Mouse (Mus musculus) CH12.LX (cell line): Measurements from ENCODE around the gene Frmd4a. TPM values are rescaled to one million over a fixed set of nuclear protein-coding genes. Genes with fewer than 3 reads are reported as not detected.

Source experiments
- DNase-seq: peaks from one replicate; pipeline ENCODE4 v3.0.0-alpha.2; 2013; ENCODE audit errors: extremely low read depth
- H3K27ac ChIP-seq: 2 replicates; pipeline ENCODE4 v1.5.1; 2012; ENCODE audit warnings: low read depth, mild to moderate bottlenecking, control low read depth, moderate library complexity; ENCODE audit not compliant: insufficient read depth
- H3K27me3 ChIP-seq: replicated peaks from 2 replicates; pipeline ENCODE3; 2012; ENCODE audit warnings: inconsistent platforms
- H3K36me3 ChIP-seq, 2 experiments: replicated peaks in 1 of 2; 2 replicates each; pipeline versions ENCODE3 to v1.6.1; 2012; ENCODE audit warnings: inconsistent platforms in 1 of 2, low read length in 1 of 2, mild to moderate bottlenecking in 1 of 2, mixed read lengths in 1 of 2, moderate library complexity in 1 of 2; ENCODE audit not compliant: control insufficient read depth in 1 of 2, insufficient read depth in 1 of 2
- H3K4me1 ChIP-seq, 2 experiments: 2 replicates each; pipeline ENCODE4 v1.6.1; 2012; ENCODE audit warnings: inconsistent platforms in 1 of 2, moderate library complexity in 1 of 2; ENCODE audit not compliant: insufficient read depth in 2 of 2, control insufficient read depth in 1 of 2
- H3K4me2 ChIP-seq: 2 replicates; pipeline ENCODE4 v1.6.1; 2012; ENCODE audit warnings: low read depth, mild to moderate bottlenecking, control low read depth; ENCODE audit not compliant: poor library complexity, insufficient read depth, severe bottlenecking
- H3K4me3 ChIP-seq, 3 experiments: fragments of 150-350 bp in 1 of 3; sonication (generic) in 1 of 3; replicated peaks in 1 of 3; 2 replicates each; pipeline versions ENCODE3 to v1.5.1; 2011 to 2012; ENCODE audit warnings: low read depth in 2 of 3, low read length in 2 of 3, mild to moderate bottlenecking in 2 of 3, moderate library complexity in 2 of 3, control low read depth in 1 of 3, improper control_type of control experiment in 1 of 3, inconsistent platforms in 1 of 3, mixed read lengths in 1 of 3; ENCODE audit not compliant: poor library complexity in 1 of 3
- H3K79me2 ChIP-seq: replicated peaks from 2 replicates; pipeline ENCODE4 v1.6.1; 2012; ENCODE audit warnings: mild to moderate bottlenecking, moderate library complexity; ENCODE audit not compliant: control insufficient read depth, poor library complexity, insufficient read depth, severe bottlenecking; ENCODE audit errors: extremely low read depth
- H3K9ac ChIP-seq: 2 replicates; pipeline ENCODE4 v1.6.1; 2012; ENCODE audit warnings: low read depth, mild to moderate bottlenecking, control low read depth, moderate library complexity; ENCODE audit not compliant: insufficient read depth
- H3K9me3 ChIP-seq: replicated peaks from 2 replicates; pipeline ENCODE3; 2012; ENCODE audit warnings: low read length, inconsistent platforms, mixed read lengths
- BHLHE40 ChIP-seq: IDR thresholded peaks from 2 replicates; pipeline ENCODE4 v1.6.1; 2011; ENCODE audit warnings: mild to moderate bottlenecking, low read depth, low read length, improper control_type of control experiment
- CHD2 ChIP-seq: IDR thresholded peaks from 2 replicates; pipeline ENCODE4 v1.6.1; 2011; ENCODE audit warnings: low read length, improper control_type of control experiment
- CTCF ChIP-seq, 2 experiments: IDR thresholded peaks in 1 of 2; conservative IDR thresholded peaks in 1 of 2; 2 replicates each; pipeline ENCODE4 v1.5.1; 2011 to 2012; ENCODE audit warnings: low read depth in 2 of 2, low read length in 2 of 2, improper control_type of control experiment in 1 of 2, inconsistent platforms in 1 of 2, mild to moderate bottlenecking in 1 of 2, moderate library complexity in 1 of 2
- ELF1 ChIP-seq: IDR thresholded peaks from 2 replicates; pipeline ENCODE4 v1.6.1; 2014; ENCODE audit warnings: low read depth, mild to moderate bottlenecking, inconsistent platforms, low read length, improper control_type of control experiment
- ETS1 ChIP-seq: conservative IDR thresholded peaks from 2 replicates; pipeline ENCODE4 v1.6.1; 2012; ENCODE audit warnings: low read depth, mild to moderate bottlenecking, inconsistent platforms, low read length, improper control_type of control experiment, moderate library complexity
- GABPA ChIP-seq: IDR thresholded peaks from 2 replicates; pipeline ENCODE4 v1.6.1; 2012; ENCODE audit warnings: low read depth, low read length, improper control_type of control experiment, inconsistent platforms; ENCODE audit not compliant: insufficient replicate concordance
- HCFC1 ChIP-seq: IDR thresholded peaks from 2 replicates; pipeline ENCODE4 v1.6.1; 2012; ENCODE audit warnings: low read depth, mild to moderate bottlenecking, inconsistent platforms, low read length, improper control_type of control experiment
- IRF4 ChIP-seq: IDR thresholded peaks from 2 replicates; pipeline ENCODE4 v1.6.1; 2014; ENCODE audit warnings: low read depth, mild to moderate bottlenecking, inconsistent platforms, low read length, improper control_type of control experiment
- JUN ChIP-seq: IDR thresholded peaks from 2 replicates; pipeline ENCODE4 v1.6.1; 2011; ENCODE audit warnings: low read depth, mild to moderate bottlenecking, low read length, improper control_type of control experiment, moderate library complexity; ENCODE audit not compliant: insufficient read depth
- JUND ChIP-seq: conservative IDR thresholded peaks from 2 replicates; pipeline ENCODE4 v1.6.1; 2011; ENCODE audit warnings: low read depth, low read length, improper control_type of control experiment
- MAFK ChIP-seq: IDR thresholded peaks from 2 replicates; pipeline ENCODE4 v1.6.1; 2011; ENCODE audit warnings: low read length, improper control_type of control experiment; ENCODE audit not compliant: insufficient replicate concordance
- MEF2A ChIP-seq: IDR thresholded peaks from 2 replicates; pipeline ENCODE4 v1.6.1; 2014; ENCODE audit warnings: low read depth, mild to moderate bottlenecking, inconsistent platforms, low read length, improper control_type of control experiment, borderline replicate concordance
- MXI1 ChIP-seq: IDR thresholded peaks from 2 replicates; pipeline ENCODE4 v1.6.1; 2011; ENCODE audit warnings: mild to moderate bottlenecking, low read depth, low read length, improper control_type of control experiment
- MYC ChIP-seq: IDR thresholded peaks from 2 replicates; pipeline ENCODE4 v1.6.1; 2011; ENCODE audit warnings: low read depth, mild to moderate bottlenecking, improper control_type of control experiment, low read length
- NELFE ChIP-seq: IDR thresholded peaks from 2 replicates; pipeline ENCODE4 v1.6.1; 2011; ENCODE audit warnings: low read depth, low read length, improper control_type of control experiment
- POLR2A ChIP-seq: IDR thresholded peaks from 2 replicates; pipeline ENCODE4 v1.6.1; 2011; ENCODE audit warnings: low read depth, mild to moderate bottlenecking, improper control_type of control experiment, low read length
- POLR2AphosphoS2 ChIP-seq: IDR thresholded peaks from 2 replicates; pipeline ENCODE4 v1.6.1; 2011; ENCODE audit warnings: low read depth, low read length, improper control_type of control experiment
- RAD21 ChIP-seq: IDR thresholded peaks from 2 replicates; pipeline ENCODE4 v1.6.1; 2011; ENCODE audit warnings: low read depth, mild to moderate bottlenecking, low read length, improper control_type of control experiment, moderate library complexity
- RCOR1 ChIP-seq: conservative IDR thresholded peaks from 2 replicates; pipeline ENCODE4 v1.6.1; 2012; ENCODE audit warnings: low read depth, mild to moderate bottlenecking, inconsistent platforms, low read length, improper control_type of control experiment
- SIN3A ChIP-seq: IDR thresholded peaks from 2 replicates; pipeline ENCODE4 v1.6.1; 2012; ENCODE audit warnings: low read length, improper control_type of control experiment, inconsistent platforms
- SMC3 ChIP-seq: IDR thresholded peaks from 2 replicates; pipeline ENCODE4 v1.6.1; 2011; ENCODE audit warnings: low read depth, low read length, improper control_type of control experiment
- UBTF ChIP-seq: IDR thresholded peaks from 2 replicates; pipeline ENCODE4 v1.6.1; 2012; ENCODE audit warnings: low read depth, mild to moderate bottlenecking, inconsistent platforms, low read length, improper control_type of control experiment, moderate library complexity
- USF1 ChIP-seq: IDR thresholded peaks from 2 replicates; pipeline ENCODE4 v1.6.1; 2014; ENCODE audit warnings: low read depth, mild to moderate bottlenecking, inconsistent platforms, low read length, improper control_type of control experiment
- USF2 ChIP-seq: conservative IDR thresholded peaks from 2 replicates; pipeline ENCODE4 v1.6.1; 2011; ENCODE audit warnings: low read depth, low read length, improper control_type of control experiment
- ZKSCAN1 ChIP-seq: IDR thresholded peaks from 2 replicates; pipeline ENCODE4 v1.6.1; 2012; ENCODE audit warnings: low read depth, inconsistent platforms, low read length, improper control_type of control experiment, borderline replicate concordance
- ZNF384 ChIP-seq: IDR thresholded peaks from 2 replicates; pipeline ENCODE4 v1.6.1; 2012; ENCODE audit warnings: low read depth, low read length, improper control_type of control experiment, inconsistent platforms
- dilution Hi-C: fragments of 300-500 bp; cut with MboI; formaldehyde crosslinking; loops from 2 replicates; pipeline ENCODE4 v1.14.3; 2020; ENCODE audit warnings: low sequenced_read_pairs; ENCODE audit not compliant: extremely low pct_unique_long_range_greater_than_20kb, extremely low pct_ligation_motif_present
- in situ Hi-C: fragments of 300-500 bp; cut with MboI; formaldehyde crosslinking; loops from 3 replicates; pipeline ENCODE4 v1.14.3; 2019; ENCODE audit warnings: low sequenced_read_pairs, low pct_ligation_motif_present, low pct_unique_long_range_greater_than_20kb, mixed read lengths
- polyA plus RNA-seq: library from polyadenylated mRNA; unstranded; fragments of >175 nt; gene quantifications from 2 replicates; pipeline ENCODE4 v1.2.1, GENCODE M21; 2012; ENCODE audit warnings: low read depth; ENCODE audit not compliant: insufficient read length
- total RNA-seq, 2 experiments: library from RNA; depleted of rRNA; stranded (reverse); fragments of 300-350 nt in 1 of 2; fragments of >200 nt in 1 of 2; gene quantifications; 2 replicates each; pipeline ENCODE4 v1.2.3; 2012 to 2014

Frmd4a gene
- total and polyA plus RNA-seq, 3 experiments = 0.13 to 2.0 (median 0.32) TPM

- Histone ChIP-seq H3K4me2 (no peak overlapping the region), H3K4me3 (no peak overlapping the region)
- no peak for TF ChIP-seq GABPA
- TF ChIP-seq NELFE = no peak
- no peak for TF ChIP-seq ELF1
- no peak for TF ChIP-seq MXI1
- TF ChIP-seq SIN3A = no peak
- TF ChIP-seq BHLHE40 = no peak
- TF ChIP-seq MEF2A = no peak
- TF ChIP-seq UBTF = no peak
- no peak for TF ChIP-seq USF2
- TF ChIP-seq CHD2 = no peak
- TF ChIP-seq USF1 = no peak
- no peak for TF ChIP-seq ETS1
- TF ChIP-seq MYC = no peak
- no peak for TF ChIP-seq ZKSCAN1
- no peak for TF ChIP-seq JUN
- TF ChIP-seq IRF4 = no peak
- TF ChIP-seq CTCF (conservative IDR thresholded peaks at IDR 0.05 in 1 of 2, IDR thresholded peaks at IDR 0.05 in 1 of 2; ENCODE audit: low read depth in 2 of 2, low read length in 2 of 2) = no peak
- no peak for TF ChIP-seq RAD21
- TF ChIP-seq MAFK = no peak
These were observed 527.7 kb downstream of the Frmd4a start for GRCm38 (mm10) chr2:4545261-4545660.

GRCm38 (mm10) chr2:4547003-4547662, 529.6 kb downstream of the Frmd4a start:
- Histone ChIP-seq H3K79me2 (no peaks in the 10 kb centered on the region), H3K9me3 (no peaks in the 10 kb centered on the region), H3K27me3 (no peaks in the 10 kb centered on the region), H3K4me3 (no peak overlapping the region), H3K4me1 (no peaks in the 10 kb centered on the region), H3K27ac (no peak overlapping the region), H3K4me2 (no peak overlapping the region), H3K36me3 (no peaks in the 10 kb centered on the region), H3K9ac (no peak overlapping the region)
- in situ Hi-C loops (no loop called here), dilution Hi-C loops (no loop called here)
- TF ChIP-seq CTCF (conservative IDR thresholded peaks at IDR 0.05 in 1 of 2, IDR thresholded peaks at IDR 0.05 in 1 of 2; ENCODE audit: low read depth in 2 of 2, low read length in 2 of 2) (no peak), HCFC1 (no peak), ETS1 (no peak), ZNF384 (no peak), CHD2 (no peak), IRF4 (no peak), POLR2AphosphoS2 (no peak), NELFE (no peak), ZKSCAN1 (no peak), MEF2A (no peak), RCOR1 (no peak), GABPA (no peak), BHLHE40 (no peak), JUND (no peak), POLR2A (no peak), UBTF (no peak), SMC3 (no peak), RAD21 (no peak), SIN3A (no peak)
- DNase-seq = no peak

More at GRCm38 (mm10) chr2:4545261-4545660, 527.7 kb downstream of the Frmd4a start:
- no peaks in the 10 kb centered on the region for H3K79me2 ChIP-seq
- DNase-seq = no peak
- H3K27ac ChIP-seq = no peak overlapping the region
- no peaks in the 10 kb centered on the region for H3K27me3 ChIP-seq
- H3K36me3 ChIP-seq = no peaks in the 10 kb centered on the region
- no peak overlapping the region for H3K9ac ChIP-seq
- in situ Hi-C loops (no loop called here), dilution Hi-C loops (no loop called here)
- H3K4me1 ChIP-seq = no peaks in the 10 kb centered on the region
- H3K9me3 ChIP-seq = no peaks in the 10 kb centered on the region
